Mouse (Mus musculus) erythroblast, embryonic 14.5 days (primary cell): Measurements from ENCODE around the gene Ep400.

Source experiments
- GATA1 ChIP-seq: IDR thresholded peaks from 2 replicates; pipeline ENCODE4 v1.6.1; 2012; ENCODE audit warnings: low read length, inconsistent platforms, mixed read lengths
- TAL1 ChIP-seq: IDR thresholded peaks from 3 replicates; pipeline ENCODE4 v1.6.1; 2012; ENCODE audit warnings: low read length, inconsistent platforms, mixed read lengths

- TF ChIP-seq GATA1 (no peak), TAL1 (no peak)
Measured at GRCm38 (mm10) chr5:110704004-110704403, 66.5 kb downstream of the Ep400 start.
